Mouse (Mus musculus): ENCODE data around the gene Akap8. TPM values are rescaled to one million over a fixed set of nuclear protein-coding genes. Genes with fewer than 3 reads are reported as not detected.

Akap8 gene
- polyA plus RNA-seq, 1 experiment from 2014 or later = 66.2 TPM

GRCm38 (mm10) chr17:32284262-32285137, 36.5 kb downstream of the Akap8 start, which contains the start of gene Brd4:
Brd4 (minus strand) TSS chr17:32284722.
- DNase-seq (ENCODE audit: low spot score) = peak; percentile 98
- no peaks in the 10 kb centered on the region for H3K27me3 ChIP-seq (ENCODE audit: control insufficient read depth, insufficient read depth, low read length)
- H3K4me1 ChIP-seq (replicated peaks; ENCODE audit: control insufficient read depth, insufficient read depth, low read length) = no peaks in the 10 kb centered on the region
- no peaks in the 10 kb centered on the region for H3K36me3 ChIP-seq (ENCODE audit: control insufficient read depth, insufficient read depth, low read length)
- WGBS = 1% methylated on average over 63 of the region's 100 CpGs
- peak within 1 kb of the TSS; percentile 96 for H3K9ac ChIP-seq (ENCODE audit: low read depth, low read length)
- peak within 1 kb of the TSS; percentile 72 for H3K4me2 ChIP-seq (replicated peaks; ENCODE audit: low read depth, low read length)
- no peaks in the 10 kb centered on the region for H3K9me3 ChIP-seq (ENCODE audit: control insufficient read depth, low read length)
- ATAC-seq (ENCODE audit: low FRiP score) = peak; percentile 92
- H3K27ac ChIP-seq (ENCODE audit: low read depth, low read length) = peak within 1 kb of the TSS; percentile 95
- peak within 1 kb of the TSS; percentile 97 for H3K4me3 ChIP-seq (ENCODE audit: low read depth, low read length)

DNA sequence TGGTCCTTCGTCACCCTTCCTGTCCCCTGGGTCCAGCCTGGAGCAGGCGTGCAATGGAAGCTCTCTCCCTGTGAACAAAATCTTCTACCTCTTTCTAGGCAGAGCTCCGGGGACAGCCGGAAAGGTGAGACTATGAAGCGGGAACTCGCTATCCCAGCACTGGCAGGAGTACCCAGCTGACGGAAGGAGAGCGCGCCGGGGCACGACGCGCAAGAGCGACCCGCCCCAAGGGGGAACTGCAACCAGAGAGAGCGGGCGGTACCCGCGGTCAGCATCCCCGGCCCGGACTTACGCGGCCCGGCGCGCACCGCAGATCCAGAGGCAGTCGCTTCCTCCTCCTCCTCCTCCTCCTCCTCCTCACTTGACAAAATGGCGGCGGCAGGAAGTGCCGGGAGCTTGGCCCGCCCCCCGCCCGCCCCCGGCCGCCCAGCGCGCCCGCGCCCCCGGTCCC, 37.2 kb downstream of the Akap8 start:
- Histone ChIP-seq H3K4me3 (ENCODE audit: low read depth, low read length) (peak overlapping the region; percentile 97), H3K27ac (ENCODE audit: low read depth, low read length) (peak overlapping the region; percentile 95), H3K9ac (ENCODE audit: low read depth, low read length) (peak overlapping the region; percentile 96), H3K27me3 (ENCODE audit: control insufficient read depth, insufficient read depth, low read length) (no peaks in the 10 kb centered on the region), H3K4me2 (replicated peaks; ENCODE audit: low read depth, low read length) (peak overlapping the region; percentile 72), H3K4me1 (replicated peaks; ENCODE audit: control insufficient read depth, insufficient read depth, low read length) (no peaks in the 10 kb centered on the region), H3K9me3 (ENCODE audit: control insufficient read depth, low read length) (no peaks in the 10 kb centered on the region), H3K36me3 (ENCODE audit: control insufficient read depth, insufficient read depth, low read length) (no peaks in the 10 kb centered on the region)
- ATAC-seq (ENCODE audit: low FRiP score) = peak; percentile 64
- DNase-seq (ENCODE audit: low spot score) = peak; percentile 73
- under 1% methylated on average over 40 of the region's 41 CpGs for WGBS

DNA sequence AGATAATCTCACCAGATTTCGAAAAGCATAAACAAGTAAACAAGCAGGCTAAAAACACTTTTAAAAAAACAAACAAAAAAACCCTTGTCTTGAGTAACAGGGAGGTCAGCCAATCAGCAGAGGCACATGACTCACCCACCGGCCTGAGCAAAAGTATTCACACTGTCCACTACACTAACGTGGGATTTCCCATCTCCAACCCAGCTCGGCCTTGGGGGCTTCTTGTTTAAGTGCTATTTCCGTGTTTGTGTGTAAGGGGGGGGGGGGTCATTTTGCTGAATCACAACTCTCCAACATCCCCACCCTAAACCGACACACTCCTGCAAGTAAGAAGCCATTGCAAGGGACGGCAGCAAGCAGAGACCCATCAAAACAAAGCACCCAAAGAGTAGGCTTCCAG, 37.7 kb downstream of the Akap8 start:
- Histone ChIP-seq H3K4me2 (replicated peaks; ENCODE audit: low read depth, low read length) (peak overlapping the region; percentile 72), H3K36me3 (ENCODE audit: control insufficient read depth, insufficient read depth, low read length) (no peaks in the 10 kb centered on the region), H3K9ac (ENCODE audit: low read depth, low read length) (peak overlapping the region; percentile 96), H3K9me3 (ENCODE audit: control insufficient read depth, low read length) (no peaks in the 10 kb centered on the region), H3K27me3 (ENCODE audit: control insufficient read depth, insufficient read depth, low read length) (no peaks in the 10 kb centered on the region), H3K27ac (ENCODE audit: low read depth, low read length) (peak overlapping the region; percentile 95), H3K4me1 (replicated peaks; ENCODE audit: control insufficient read depth, insufficient read depth, low read length) (no peaks in the 10 kb centered on the region), H3K4me3 (ENCODE audit: low read depth, low read length) (peak overlapping the region; percentile 97)
- peak; percentile 31; the same call in 1 of the 2 replicates for ATAC-seq (ENCODE audit: low FRiP score)
- 10% methylated on average over 7 of the region's 7 CpGs for WGBS
- no peak for DNase-seq (ENCODE audit: low spot score)

DNA sequence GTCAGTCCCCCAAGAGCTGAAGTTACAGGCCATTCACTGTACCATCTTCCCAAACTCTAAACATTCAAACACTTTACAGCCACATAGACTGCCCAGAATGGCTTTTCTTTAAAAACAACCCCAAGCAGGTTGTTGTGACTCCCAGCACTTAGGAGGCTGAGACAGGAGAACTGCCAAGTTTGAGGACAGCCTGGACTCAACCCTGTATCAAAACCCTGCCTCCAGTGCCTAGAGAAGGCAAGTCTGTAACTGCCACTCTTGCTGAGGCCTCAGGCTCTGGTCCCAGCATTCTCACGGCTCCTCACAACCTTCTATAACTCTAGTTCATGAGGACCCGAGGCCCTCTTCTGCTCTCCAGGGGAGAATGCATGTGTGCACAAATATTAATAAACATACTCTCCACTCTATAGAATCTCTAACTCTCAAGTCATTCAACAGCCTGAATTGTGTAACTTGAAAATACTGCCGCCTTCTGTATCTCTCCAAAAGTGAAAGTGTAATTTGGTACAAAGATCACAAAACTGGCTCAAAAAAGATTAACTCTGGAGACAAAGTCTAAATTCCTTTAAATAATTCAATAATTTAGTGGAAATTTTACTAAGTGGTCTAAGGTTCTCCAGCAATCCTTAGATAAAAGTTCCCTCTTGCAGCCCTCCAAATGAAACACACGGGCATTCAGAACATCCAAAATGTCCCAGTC, 39.3 kb downstream of the Akap8 start:
- H3K4me3 ChIP-seq (ENCODE audit: low read depth, low read length) = no peak overlapping the region
- H3K4me1 ChIP-seq (replicated peaks; ENCODE audit: control insufficient read depth, insufficient read depth, low read length) = no peaks in the 10 kb centered on the region
- no peaks in the 10 kb centered on the region for H3K36me3 ChIP-seq (ENCODE audit: control insufficient read depth, insufficient read depth, low read length)
- WGBS = 87% methylated on average over 4 of the region's 4 CpGs
- no peaks in the 10 kb centered on the region for H3K27me3 ChIP-seq (ENCODE audit: control insufficient read depth, insufficient read depth, low read length)
- no peak overlapping the region for H3K4me2 ChIP-seq (replicated peaks; ENCODE audit: low read depth, low read length)
- DNase-seq (ENCODE audit: low spot score) (no peak), ATAC-seq (ENCODE audit: low FRiP score) (no peak)
- H3K9me3 ChIP-seq (ENCODE audit: control insufficient read depth, low read length) = no peaks in the 10 kb centered on the region
- no peak overlapping the region for H3K9ac ChIP-seq (ENCODE audit: low read depth, low read length)
- H3K27ac ChIP-seq (ENCODE audit: low read depth, low read length) = no peak overlapping the region

DNA sequence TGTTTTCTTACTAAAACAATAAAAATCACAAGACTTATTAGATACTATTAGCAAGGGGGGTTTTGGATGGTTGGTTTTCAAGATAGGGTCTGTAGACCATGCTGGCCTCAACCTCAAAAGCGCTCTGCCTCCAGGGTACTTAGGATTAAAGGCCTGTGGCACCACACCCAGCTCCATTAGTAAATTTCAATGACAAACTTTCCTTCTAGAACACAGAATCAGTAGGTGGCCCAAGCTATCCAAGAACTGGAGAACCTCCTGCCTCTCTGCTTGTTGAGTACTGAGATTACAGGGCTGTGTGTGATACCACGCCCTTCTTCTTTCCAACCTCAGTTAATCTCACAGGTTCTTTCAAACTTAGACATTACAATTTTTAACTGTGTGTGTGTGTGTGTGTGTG, 39.9 kb downstream of the Akap8 start:
- H3K27ac ChIP-seq (ENCODE audit: low read depth, low read length) = no peak overlapping the region
- no peaks in the 10 kb centered on the region for H3K27me3 ChIP-seq (ENCODE audit: control insufficient read depth, insufficient read depth, low read length)
- H3K4me3 ChIP-seq (ENCODE audit: low read depth, low read length) = no peak overlapping the region
- no peaks in the 10 kb centered on the region for H3K9me3 ChIP-seq (ENCODE audit: control insufficient read depth, low read length)
- no peaks in the 10 kb centered on the region for H3K4me1 ChIP-seq (replicated peaks; ENCODE audit: control insufficient read depth, insufficient read depth, low read length)
- H3K4me2 ChIP-seq (replicated peaks; ENCODE audit: low read depth, low read length) = no peak overlapping the region
- 99% methylated on average over 2 of the region's 2 CpGs for WGBS
- H3K9ac ChIP-seq (ENCODE audit: low read depth, low read length) = no peak overlapping the region
- no peak for DNase-seq (ENCODE audit: low spot score)
- ATAC-seq (ENCODE audit: low FRiP score) = no peak
- H3K36me3 ChIP-seq (ENCODE audit: control insufficient read depth, insufficient read depth, low read length) = no peaks in the 10 kb centered on the region

GRCm38 (mm10) chr17:32280575-32280974, 40.5 kb downstream of the Akap8 start:
- WGBS = 91% methylated on average over 3 of the region's 3 CpGs
- no peak for ATAC-seq (ENCODE audit: low FRiP score)
- Histone ChIP-seq H3K9me3 (ENCODE audit: control insufficient read depth, low read length) (no peaks in the 10 kb centered on the region), H3K9ac (ENCODE audit: low read depth, low read length) (no peak overlapping the region), H3K27me3 (ENCODE audit: control insufficient read depth, insufficient read depth, low read length) (no peaks in the 10 kb centered on the region), H3K4me3 (ENCODE audit: low read depth, low read length) (no peak overlapping the region), H3K36me3 (ENCODE audit: control insufficient read depth, insufficient read depth, low read length) (no peaks in the 10 kb centered on the region), H3K4me1 (replicated peaks; ENCODE audit: control insufficient read depth, insufficient read depth, low read length) (no peaks in the 10 kb centered on the region), H3K4me2 (replicated peaks; ENCODE audit: low read depth, low read length) (no peak overlapping the region), H3K27ac (ENCODE audit: low read depth, low read length) (no peak overlapping the region)
- DNase-seq (ENCODE audit: low spot score) = no peak

DNA sequence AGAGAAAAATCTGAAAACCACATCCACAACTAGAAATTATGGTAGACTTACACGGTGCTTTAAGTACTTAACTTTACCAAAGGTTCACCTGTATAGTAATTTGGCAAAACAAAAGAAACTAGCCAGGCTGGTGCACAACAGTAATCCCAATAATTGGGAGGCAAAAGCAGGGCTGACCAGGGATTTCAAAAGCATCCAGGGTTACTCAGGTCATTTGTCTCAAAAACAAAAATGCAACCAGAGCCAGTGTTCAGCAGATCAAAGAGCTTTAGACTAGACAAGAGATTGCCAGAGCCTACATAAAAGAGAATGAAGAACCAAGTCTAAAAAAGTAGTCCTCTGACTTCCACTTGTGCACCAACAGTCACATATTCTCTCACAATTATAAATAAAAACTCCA, 43.8 kb downstream of the Akap8 start:
- WGBS = 90% methylated on average over 1 of the region's 1 CpGs
- Histone ChIP-seq H3K27me3 (ENCODE audit: control insufficient read depth, insufficient read depth, low read length) (no peaks in the 10 kb centered on the region), H3K4me3 (ENCODE audit: low read depth, low read length) (no peak overlapping the region), H3K36me3 (ENCODE audit: control insufficient read depth, insufficient read depth, low read length) (no peaks in the 10 kb centered on the region), H3K9ac (ENCODE audit: low read depth, low read length) (no peak overlapping the region), H3K4me2 (replicated peaks; ENCODE audit: low read depth, low read length) (no peak overlapping the region), H3K4me1 (replicated peaks; ENCODE audit: control insufficient read depth, insufficient read depth, low read length) (no peaks in the 10 kb centered on the region), H3K27ac (ENCODE audit: low read depth, low read length) (no peak overlapping the region), H3K9me3 (ENCODE audit: control insufficient read depth, low read length) (no peaks in the 10 kb centered on the region)
- no peak for ATAC-seq (ENCODE audit: low FRiP score)
- DNase-seq (ENCODE audit: low spot score) = no peak

- Histone ChIP-seq H3K36me3 (ENCODE audit: control insufficient read depth, insufficient read depth, low read length) (no peaks in the 10 kb centered on the region), H3K4me2 (replicated peaks; ENCODE audit: low read depth, low read length) (no peak overlapping the region), H3K9me3 (ENCODE audit: control insufficient read depth, low read length) (no peaks in the 10 kb centered on the region), H3K9ac (ENCODE audit: low read depth, low read length) (no peak overlapping the region), H3K27me3 (ENCODE audit: control insufficient read depth, insufficient read depth, low read length) (no peaks in the 10 kb centered on the region), H3K27ac (ENCODE audit: low read depth, low read length) (no peak overlapping the region), H3K4me3 (ENCODE audit: low read depth, low read length) (no peak overlapping the region), H3K4me1 (replicated peaks; ENCODE audit: control insufficient read depth, insufficient read depth, low read length) (no peaks in the 10 kb centered on the region)
- WGBS = 92% methylated on average over 3 of the region's 3 CpGs
- DNase-seq (ENCODE audit: low spot score) (no peak), ATAC-seq (ENCODE audit: low FRiP score) (no peak)
Observed at GRCm38 (mm10) chr17:32275568-32275967, 45.5 kb downstream of the Akap8 start.
